Mouse (Mus musculus): Measurements from ENCODE around the gene Nadsyn1.

Gene Nadsyn1

GRCm38 (mm10) chr7:143753990-143754715, 68.5 kb downstream of the Nadsyn1 start:
- peak; percentile 84 for DNase-seq (ENCODE audit: low read depth)

- DNase-seq (ENCODE audit: low read depth) = no peak
Observed at GRCm38 (mm10) chr7:143752606-143753005, 70.0 kb downstream of the Nadsyn1 start.

GRCm38 (mm10) chr7:143752056-143752455, 70.6 kb downstream of the Nadsyn1 start:
- DNase-seq (ENCODE audit: low read depth) = no peak

GRCm38 (mm10) chr7:143751380-143751779, 71.3 kb downstream of the Nadsyn1 start:
- DNase-seq (ENCODE audit: low read depth) = no peak

- no peak for DNase-seq (ENCODE audit: low read depth)
Observed at GRCm38 (mm10) chr7:143749045-143749444, 73.6 kb downstream of the Nadsyn1 start.

- DNase-seq (ENCODE audit: low read depth) = peak; percentile 89
Observed at GRCm38 (mm10) chr7:143748041-143748868, 74.4 kb downstream of the Nadsyn1 start.
